Mouse (Mus musculus): ENCODE results near the gene Ush1g. TPM values are rescaled to one million over a fixed set of nuclear protein-coding genes. Genes with fewer than 3 reads are reported as not detected.

Gene Ush1g
- polyA plus RNA-seq, 1 experiment from 2014 or later, result not detected

GRCm38 (mm10) chr11:115267061-115267883, 54.6 kb downstream of the Ush1g start, which contains the start of gene Grin2c:
Gene Grin2c, minus strand, starts transcription at chr11:115267243.
- ATAC-seq (ENCODE audit: insufficient read depth) (no peak), DNase-seq (no peak)

GRCm38 (mm10) chr11:115266400-115266778, 55.5 kb downstream of the Ush1g start:
- ATAC-seq (ENCODE audit: insufficient read depth), result no peak
- Histone ChIP-seq H3K27ac (ENCODE audit: low read depth) (no peak overlapping the region), H3K4me1 (ENCODE audit: insufficient read depth) (0 out of 2 replicates have a peak, but pooled peaks cover 2% of the 10 kb centered on the region), H3K9ac (no peak overlapping the region; the same call in 1 of the 2 replicates), H3K4me2 (peak overlapping the region; percentile 59), H3K4me3 (ENCODE audit: low read depth, low read length) (peak overlapping the region; percentile 33), H3K9me3 (ENCODE audit: low read depth, low read length) (no peaks in the 10 kb centered on the region), H3K27me3 (ENCODE audit: insufficient read depth, low read length) (peaks cover 85% of the 10 kb centered on the region), H3K36me3 (ENCODE audit: insufficient read depth) (0 out of 2 replicates have a peak, but pooled peaks cover 6% of the 10 kb centered on the region)
- TF ChIP-seq CTCF (IDR thresholded peaks at IDR 0.05; ENCODE audit: low read depth), result no peak
- DNase-seq, result no peak
- WGBS, result 2% methylated on average over 21 of the region's 22 CpGs

More at GRCm38 (mm10) chr11:115267061-115267883, 54.6 kb downstream of the Ush1g start, which contains the start of gene Grin2c:
- Histone ChIP-seq H3K9ac (peak within 1 kb of the TSS; percentile 26; the same call in 1 of the 2 replicates), H3K27ac (ENCODE audit: low read depth) (no peak within 1 kb of the TSS), H3K4me3 (ENCODE audit: low read depth, low read length) (peak within 1 kb of the TSS; percentile 33), H3K27me3 (ENCODE audit: insufficient read depth, low read length) (peaks cover 76% of the 10 kb centered on the region), H3K36me3 (ENCODE audit: insufficient read depth) (0 out of 2 replicates have a peak, but pooled peaks cover 6% of the 10 kb centered on the region), H3K4me1 (ENCODE audit: insufficient read depth) (0 out of 2 replicates have a peak, but pooled peaks cover 2% of the 10 kb centered on the region), H3K9me3 (ENCODE audit: low read depth, low read length) (no peaks in the 10 kb centered on the region), H3K4me2 (peak within 1 kb of the TSS; percentile 59)
- WGBS, result 4% methylated on average over 44 of the region's 50 CpGs
- TF ChIP-seq CTCF (IDR thresholded peaks at IDR 0.05; ENCODE audit: low read depth), result no peak

DNA sequence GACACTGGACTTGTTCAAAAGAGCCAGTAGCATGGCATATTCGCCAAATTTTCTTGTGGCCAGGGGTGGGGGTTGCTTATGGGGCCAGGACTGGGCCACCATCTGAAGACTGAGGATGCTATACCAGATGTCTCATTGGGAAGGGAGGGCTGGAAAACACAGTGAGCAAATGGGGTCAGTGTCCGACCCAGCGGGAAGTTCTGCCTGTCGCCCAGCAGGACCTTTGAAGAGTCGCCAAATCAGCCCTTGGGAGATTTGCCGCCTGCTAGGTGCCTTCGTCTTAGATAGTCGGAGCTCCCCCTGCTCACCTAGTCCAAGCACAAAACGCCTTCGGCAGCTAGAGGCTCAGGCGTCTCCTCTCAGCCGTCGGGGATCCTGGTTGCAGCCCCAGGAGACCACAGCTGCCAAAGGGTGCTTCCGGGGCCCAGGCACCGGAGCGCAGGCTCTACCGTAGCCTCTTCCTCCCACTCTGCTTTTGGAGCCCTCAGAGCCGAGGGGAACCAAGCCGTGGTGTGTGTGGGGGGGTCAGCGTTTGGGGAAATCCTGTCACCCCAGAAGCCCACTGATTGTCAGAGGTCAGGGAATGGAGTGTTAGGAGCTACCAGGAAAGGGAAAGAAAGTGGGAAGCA, 56.0 kb downstream of the Ush1g start:
- WGBS, result 2% methylated on average over 20 of the region's 20 CpGs
- Histone ChIP-seq H3K9ac (no peak overlapping the region), H3K27me3 (ENCODE audit: insufficient read depth, low read length) (peaks cover 90% of the 10 kb centered on the region), H3K36me3 (ENCODE audit: insufficient read depth) (0 out of 2 replicates have a peak, but pooled peaks cover 6% of the 10 kb centered on the region), H3K4me1 (ENCODE audit: insufficient read depth) (0 out of 2 replicates have a peak, but pooled peaks cover 2% of the 10 kb centered on the region), H3K27ac (ENCODE audit: low read depth) (no peak overlapping the region), H3K9me3 (ENCODE audit: low read depth, low read length) (no peaks in the 10 kb centered on the region), H3K4me3 (ENCODE audit: low read depth, low read length) (no peak overlapping the region), H3K4me2 (no peak overlapping the region)
- no peak for TF ChIP-seq CTCF (IDR thresholded peaks at IDR 0.05; ENCODE audit: low read depth)
- ATAC-seq (ENCODE audit: insufficient read depth) (no peak), DNase-seq (no peak)

Other genes starting within 250 kb of the Ush1g start
- gene Rab37, start 230.6 kb downstream of the Ush1g start, polyA plus RNA-seq (2014; fragmentation: Nextera tagmentation; extraction: Ambion mirVana), result 0.35 and 0.55 TPM in 2 replicates
- gene Cd300lf, start 188.0 kb downstream of the Ush1g start, polyA plus RNA-seq (2014; fragmentation: Nextera tagmentation; extraction: Ambion mirVana), result 0.91 and 1.1 TPM in 2 replicates
- 52.3 and 52.6 TPM in 2 replicates for gene Slc9a3r1, start 158.7 kb downstream of the Ush1g start, polyA plus RNA-seq (2014; fragmentation: Nextera tagmentation; extraction: Ambion mirVana)
- gene Tmem104, start 134.6 kb downstream of the Ush1g start, polyA plus RNA-seq (2014; fragmentation: Nextera tagmentation; extraction: Ambion mirVana), result 11.4 and 14.3 TPM in 2 replicates
- gene Nat9, start 134.2 kb downstream of the Ush1g start, polyA plus RNA-seq (2014; fragmentation: Nextera tagmentation; extraction: Ambion mirVana), result 17.9 and 18.7 TPM in 2 replicates
- gene Grin2c, start 54.8 kb downstream of the Ush1g start, polyA plus RNA-seq (2014; fragmentation: Nextera tagmentation; extraction: Ambion mirVana), result not detected in 2 replicates
- gene Fdxr, start 45.0 kb downstream of the Ush1g start, polyA plus RNA-seq (2014; fragmentation: Nextera tagmentation; extraction: Ambion mirVana), result 8.8 and 10.4 TPM in 2 replicates
- gene Fads6, start 24.4 kb downstream of the Ush1g start, polyA plus RNA-seq (2014; fragmentation: Nextera tagmentation; extraction: Ambion mirVana), result 0.14 and 0.18 TPM in 2 replicates
- gene Otop2, start 14.9 kb downstream of the Ush1g start, polyA plus RNA-seq (2014; fragmentation: Nextera tagmentation; extraction: Ambion mirVana), result not detected in 2 replicates
- gene Otop3, start 12.7 kb upstream of the Ush1g start, polyA plus RNA-seq (2014; fragmentation: Nextera tagmentation; extraction: Ambion mirVana), result 0.12 TPM in 1 of 2 replicates, not detected in the other
- 7.4 and 9.2 TPM in 2 replicates for gene Hid1, start 45.7 kb upstream of the Ush1g start, polyA plus RNA-seq (2014; fragmentation: Nextera tagmentation; extraction: Ambion mirVana)
- 17.7 and 19.8 TPM in 2 replicates for gene Cdr2l, start 59.9 kb upstream of the Ush1g start, polyA plus RNA-seq (2014; fragmentation: Nextera tagmentation; extraction: Ambion mirVana)
- gene Mrpl58, start 81.7 kb upstream of the Ush1g start, polyA plus RNA-seq (2014; fragmentation: Nextera tagmentation; extraction: Ambion mirVana), result 230 and 242 TPM in 2 replicates
- gene Atp5h, start 97.9 kb upstream of the Ush1g start, polyA plus RNA-seq (2014; fragmentation: Nextera tagmentation; extraction: Ambion mirVana), result 817 and 850 TPM in 2 replicates
- 21.6 and 22.2 TPM in 2 replicates for gene Kctd2, start 98.1 kb upstream of the Ush1g start, polyA plus RNA-seq (2014; fragmentation: Nextera tagmentation; extraction: Ambion mirVana)
- gene Trim80, start 118.5 kb upstream of the Ush1g start, polyA plus RNA-seq (2014; fragmentation: Nextera tagmentation; extraction: Ambion mirVana), result not detected in 2 replicates
- gene Slc16a5, start 140.4 kb upstream of the Ush1g start, polyA plus RNA-seq (2014; fragmentation: Nextera tagmentation; extraction: Ambion mirVana), result 0.28 and 0.64 TPM in 2 replicates
- gene Armc7, start 153.6 kb upstream of the Ush1g start, polyA plus RNA-seq (2014; fragmentation: Nextera tagmentation; extraction: Ambion mirVana), result 5.7 and 8.0 TPM in 2 replicates
- gene Nt5c, start 169.8 kb upstream of the Ush1g start, polyA plus RNA-seq (2014; fragmentation: Nextera tagmentation; extraction: Ambion mirVana), result 76.0 and 79.4 TPM in 2 replicates
- 518 and 521 TPM in 2 replicates for gene Jpt1, start 192.3 kb upstream of the Ush1g start, polyA plus RNA-seq (2014; fragmentation: Nextera tagmentation; extraction: Ambion mirVana)
- 1,096 and 1,118 TPM in 2 replicates for gene Sumo2, start 214.2 kb upstream of the Ush1g start, polyA plus RNA-seq (2014; fragmentation: Nextera tagmentation; extraction: Ambion mirVana)
- gene Nup85, start 242.4 kb upstream of the Ush1g start, polyA plus RNA-seq (2014; fragmentation: Nextera tagmentation; extraction: Ambion mirVana), result 203 and 213 TPM in 2 replicates

Data from lung, embryonic 14.5 days (tissue).